Mouse (Mus musculus): Measurements from ENCODE around the gene Uvrag.
"Not testable (repeated sequence)": the region's sequence is repeated elsewhere in the genome, so short reads cannot be mapped to it uniquely, and the experiment has no call there.

Uvrag gene

GRCm38 (mm10) chr7:98968082-98968674 lies 172.8 kb downstream of the Uvrag start:
- DNase-seq, result peak; percentile 42 to 53

- no peak for DNase-seq
These were observed 173.3 kb downstream of the Uvrag start for GRCm38 (mm10) chr7:98967672-98968071.

- not testable (repeated sequence) for DNase-seq
These were observed 177.4 kb downstream of the Uvrag start for GRCm38 (mm10) chr7:98963581-98963980.

- DNase-seq, result peak; percentile 72 to 82
These were observed 178.2 kb downstream of the Uvrag start for GRCm38 (mm10) chr7:98962547-98963311.

- no peak for DNase-seq
These were observed 178.9 kb downstream of the Uvrag start for GRCm38 (mm10) chr7:98962074-98962473.

GRCm38 (mm10) chr7:98960274-98960673 lies 180.7 kb downstream of the Uvrag start:
- DNase-seq, result no peak

- DNase-seq, result no peak
These were observed 181.7 kb downstream of the Uvrag start for GRCm38 (mm10) chr7:98959246-98959645.

- DNase-seq, result no peak
These were observed 182.8 kb downstream of the Uvrag start for GRCm38 (mm10) chr7:98958172-98958571.

GRCm38 (mm10) chr7:98957111-98957741 lies 183.7 kb downstream of the Uvrag start:
- no peak for DNase-seq

GRCm38 (mm10) chr7:98956609-98957008 lies 184.3 kb downstream of the Uvrag start:
- no peak for DNase-seq

GRCm38 (mm10) chr7:98953649-98954048 lies 187.3 kb downstream of the Uvrag start:
- no peak for DNase-seq

- DNase-seq, result no peak
These were observed 196.0 kb downstream of the Uvrag start for GRCm38 (mm10) chr7:98944986-98945385.

- DNase-seq, result peak; percentile 29 to 52
These were observed 197.3 kb downstream of the Uvrag start for GRCm38 (mm10) chr7:98943687-98944086.

- DNase-seq, result no peak
These were observed 198.2 kb downstream of the Uvrag start for GRCm38 (mm10) chr7:98942746-98943145.

- DNase-seq, result no peak
These were observed 201.7 kb downstream of the Uvrag start for GRCm38 (mm10) chr7:98939194-98939593.

- DNase-seq, result no peak
These were observed 202.3 kb downstream of the Uvrag start for GRCm38 (mm10) chr7:98938621-98939020.

GRCm38 (mm10) chr7:98937079-98937813 lies 203.7 kb downstream of the Uvrag start:
- DNase-seq, result no peak

- no peak for DNase-seq
These were observed 205.2 kb downstream of the Uvrag start for GRCm38 (mm10) chr7:98935757-98936156.

GRCm38 (mm10) chr7:98935193-98935592 lies 205.7 kb downstream of the Uvrag start:
- DNase-seq, result no peak

- no peak for DNase-seq
These were observed 212.5 kb downstream of the Uvrag start for GRCm38 (mm10) chr7:98928336-98929025.

- no peak for DNase-seq
These were observed 213.9 kb downstream of the Uvrag start for GRCm38 (mm10) chr7:98926906-98927528.

- no peak for DNase-seq
These were observed 216.5 kb downstream of the Uvrag start for GRCm38 (mm10) chr7:98924380-98924869.
